ENCODE assay signal across 10 mouse cellular contexts in genomic region chr6:54254759-54255158, GRCm38 (mm10).
A peak's percentile ranks its signal among the peaks of the same experiment; 100 is the strongest.
DNase-seq lines count a peak whose midpoint lies in the region; ATAC-seq and TF ChIP-seq lines count a peak whose summit lies in the region.
"Had no signal": no experiment of that assay in that cellular context is flagged by ENCODE, and none has a peak within 500 bp of the region (broad histone marks: within the 10 kb centered on the region; RNA-seq: fewer than 3 reads in every experiment).

No protein-coding gene starts in this region.

- peak; percentile 57 for TF ChIP-seq CTCF in stomach, postnatal 0 days (IDR thresholded peaks at IDR 0.05; ENCODE audit: low read depth)

- no peak overlapping the region for H3K9ac ChIP-seq in heart, embryonic 12.5 days
- no peak overlapping the region for H3K9ac ChIP-seq in stomach, postnatal 0 days (ENCODE audit: low read length)
- H3K9ac ChIP-seq: embryonic facial prominence, embryonic 13.5 days; neural tube, embryonic 12.5 days had no signal

- H3K4me2 ChIP-seq in heart, embryonic 12.5 days = no peak overlapping the region
- H3K4me2 ChIP-seq in stomach, postnatal 0 days (replicated peaks; ENCODE audit: low read depth) = no peak overlapping the region
- H3K4me2 ChIP-seq: embryonic facial prominence, embryonic 13.5 days; neural tube, embryonic 12.5 days had no signal

- 0 out of 2 replicates have a peak, but pooled peaks have one; percentile 8 for ATAC-seq in heart, embryonic 12.5 days (ENCODE audit: insufficient number of reproducible peaks, low FRiP score)
- 0 out of 2 replicates have a peak, but pooled peaks have one; percentile 39 for ATAC-seq in common myeloid progenitor, adult 5-6 weeks (replicated peaks; ENCODE audit: low read depth, poor library complexity, severe bottlenecking)
- ATAC-seq in stomach, postnatal 0 days (ENCODE audit: low FRiP score, low TSS enrichment) = no peak
- no peak for ATAC-seq in CD4-positive, CD25-positive, alpha-beta regulatory T cell, adult 4 months

- TF ChIP-seq EP300 in stomach, postnatal 0 days (optimal IDR thresholded peaks at IDR 0.05) = no peak

- H3K27me3 ChIP-seq in heart, embryonic 12.5 days (replicated peaks) = no peaks in the 10 kb centered on the region
- H3K27me3 ChIP-seq in stomach, postnatal 0 days (ENCODE audit: control insufficient read depth, insufficient read depth, low read length) = no peaks in the 10 kb centered on the region
- H3K27me3 ChIP-seq: neural tube, embryonic 12.5 days had no signal

- intact Hi-C loops in heart, postnatal 25 days (cut with DNase I) = loop anchor here (2.0 kb wide), 1 partner anchor 114 kb away; no protein-coding TSS in a partner anchor

- H3K4me1 ChIP-seq in heart, embryonic 12.5 days (replicated peaks) = peaks cover 29% of the 10 kb centered on the region
- no peaks in the 10 kb centered on the region for H3K4me1 ChIP-seq in stomach, postnatal 0 days (replicated peaks; ENCODE audit: control insufficient read depth, insufficient read depth)

- no peaks in the 10 kb centered on the region for H3K36me3 ChIP-seq in heart, embryonic 12.5 days
- no peaks in the 10 kb centered on the region; the same call in 1 of the 2 replicates for H3K36me3 ChIP-seq in stomach, postnatal 0 days (ENCODE audit: control insufficient read depth, insufficient read depth, low read length)
- H3K36me3 ChIP-seq: embryonic facial prominence, embryonic 13.5 days; neural tube, embryonic 12.5 days had no signal

- WGBS in heart, embryonic 12.5 days = 59% methylated on average over 6 of the region's 6 CpGs
- WGBS in stomach, postnatal 0 days = 67% methylated on average over 6 of the region's 6 CpGs

- DNase-seq in heart, postnatal 25 days (ENCODE audit: low spot score) = no peak
- DNase-seq in ovary, postnatal 36 days (ENCODE audit: low spot score) = peak; percentile 55
- no peak for DNase-seq in ovary, postnatal 14 days (ENCODE audit: low spot score)
- DNase-seq in stomach, postnatal 0 days (ENCODE audit: low spot score) = peak; percentile 23
- no peak for DNase-seq in urinary bladder, postnatal 4 days (ENCODE audit: low spot score in 2 of 2)

- no peak overlapping the region for H3K27ac ChIP-seq in heart, embryonic 12.5 days (ENCODE audit: poor library complexity, severe bottlenecking)
- H3K27ac ChIP-seq in stomach, postnatal 0 days (replicated peaks) = no peak overlapping the region
- H3K27ac ChIP-seq: embryonic facial prominence, embryonic 13.5 days; neural tube, embryonic 12.5 days had no signal

- no peaks in the 10 kb centered on the region for H3K9me3 ChIP-seq in heart, embryonic 12.5 days (replicated peaks)
- H3K9me3 ChIP-seq in stomach, postnatal 0 days (ENCODE audit: control insufficient read depth, low read length) = no peaks in the 10 kb centered on the region
- H3K9me3 ChIP-seq: embryonic facial prominence, embryonic 13.5 days; neural tube, embryonic 12.5 days had no signal

- H3K4me3 ChIP-seq in heart, embryonic 12.5 days = no peak overlapping the region
- no peak overlapping the region for H3K4me3 ChIP-seq in stomach, postnatal 0 days (ENCODE audit: low read depth, low read length)
- H3K4me3 ChIP-seq: embryonic facial prominence, embryonic 13.5 days; neural tube, embryonic 12.5 days had no signal

Comparison
In these comparisons a context has a peak if more than half of its experiments do, and no peak if none do; other contexts are left out.
1. DNase-seq: peak in ovary, postnatal 36 days (single experiment) and stomach, postnatal 0 days (single experiment); none in heart, postnatal 25 days (single experiment), ovary, postnatal 14 days (single experiment) and urinary bladder, postnatal 4 days (0 of 2).
2. ATAC-seq: peak in heart, embryonic 12.5 days (single experiment) and common myeloid progenitor, adult 5-6 weeks (single experiment); none in stomach, postnatal 0 days (single experiment) and CD4-positive, CD25-positive, alpha-beta regulatory T cell, adult 4 months (single experiment).